Mouse (Mus musculus): Measurements from ENCODE around the gene Slc2a12. TPM values are rescaled to one million over a fixed set of nuclear protein-coding genes. Genes with fewer than 3 reads are reported as not detected.

Slc2a12 gene
- polyA plus RNA-seq, 1 experiment = 0.01 TPM

- H3K27me3 ChIP-seq (ENCODE audit: control insufficient read depth, insufficient read depth, insufficient read length) = no peaks in the 10 kb centered on the region
These were observed 13.9 kb downstream of the Slc2a12 start for GRCm38 (mm10) chr10:22658534-22659385.

GRCm38 (mm10) chr10:22659386-22659725, 14.5 kb downstream of the Slc2a12 start:
- Histone ChIP-seq H3K4me2 (ENCODE audit: low read depth) (no peak overlapping the region), H3K79me2 (ENCODE audit: control insufficient read depth, insufficient read depth) (no peaks in the 10 kb centered on the region), H3K4me3 (no peak overlapping the region), H3ac (ENCODE audit: control insufficient read depth, insufficient read length) (no peak overlapping the region), H3K36me3 (ENCODE audit: control insufficient read depth, insufficient read depth) (no peaks in the 10 kb centered on the region), H3K27me3 (ENCODE audit: control insufficient read depth, insufficient read depth, insufficient read length) (no peaks in the 10 kb centered on the region)
- TF ChIP-seq CEBPB (IDR thresholded peaks at IDR 0.05; ENCODE audit: insufficient read depth, poor library complexity, severe bottlenecking) (no peak), REST (IDR thresholded peaks at IDR 0.05; ENCODE audit: insufficient read depth, insufficient read length) (no peak), MAX (IDR thresholded peaks at IDR 0.05; ENCODE audit: low read depth) (no peak), MYOD1 (IDR thresholded peaks at IDR 0.05; ENCODE audit: control insufficient read depth in 1 of 3, insufficient read length in 2 of 3, low read depth in 2 of 3) (no peak), USF1 (IDR thresholded peaks at IDR 0.05; ENCODE audit: low read depth) (no peak), TCF3 (IDR thresholded peaks at IDR 0.05; ENCODE audit: insufficient read length, low read depth) (no peak), POLR2AphosphoS2 (IDR thresholded peaks at IDR 0.05; ENCODE audit: insufficient read length, low read depth) (no peak), POLR2A (IDR thresholded peaks at IDR 0.05; ENCODE audit: insufficient read length, low read depth) (no peak), MYOG (IDR thresholded peaks at IDR 0.05; ENCODE audit: control insufficient read depth in 1 of 3, insufficient read depth in 1 of 3, insufficient read length in 2 of 3, low read depth in 2 of 3) (no peak), SRF (IDR thresholded peaks at IDR 0.05; ENCODE audit: control insufficient read depth, insufficient read length, low read depth) (no peak), E2F4 (IDR thresholded peaks at IDR 0.05; ENCODE audit: insufficient read depth) (no peak), TCF12 (IDR thresholded peaks at IDR 0.05; ENCODE audit: insufficient read depth, poor library complexity, severe bottlenecking) (no peak)

More at GRCm38 (mm10) chr10:22658534-22659385, 13.9 kb downstream of the Slc2a12 start:
- H3K4me3 ChIP-seq = no peak overlapping the region
- no peak overlapping the region for H3K4me2 ChIP-seq (ENCODE audit: low read depth)
- TF ChIP-seq USF1 (IDR thresholded peaks at IDR 0.05; ENCODE audit: low read depth) = no peak
- no peak for TF ChIP-seq REST (IDR thresholded peaks at IDR 0.05; ENCODE audit: insufficient read depth, insufficient read length)
- no peak for TF ChIP-seq MYOG (IDR thresholded peaks at IDR 0.05; ENCODE audit: control insufficient read depth in 1 of 3, insufficient read depth in 1 of 3, insufficient read length in 2 of 3, low read depth in 2 of 3)
- no peak for TF ChIP-seq POLR2A (IDR thresholded peaks at IDR 0.05; ENCODE audit: insufficient read length, low read depth)
- TF ChIP-seq POLR2AphosphoS2 (IDR thresholded peaks at IDR 0.05; ENCODE audit: insufficient read length, low read depth) = no peak
- TF ChIP-seq SRF (IDR thresholded peaks at IDR 0.05; ENCODE audit: control insufficient read depth, insufficient read length, low read depth) = no peak
- TF ChIP-seq MAX (IDR thresholded peaks at IDR 0.05; ENCODE audit: low read depth) = no peak
- TF ChIP-seq CEBPB (IDR thresholded peaks at IDR 0.05; ENCODE audit: insufficient read depth, poor library complexity, severe bottlenecking) = no peak
- no peak for TF ChIP-seq TCF12 (IDR thresholded peaks at IDR 0.05; ENCODE audit: insufficient read depth, poor library complexity, severe bottlenecking)
- no peak for TF ChIP-seq E2F4 (IDR thresholded peaks at IDR 0.05; ENCODE audit: insufficient read depth)
- TF ChIP-seq TCF3 (IDR thresholded peaks at IDR 0.05; ENCODE audit: insufficient read length, low read depth) = no peak
- no peak for TF ChIP-seq MYOD1 (IDR thresholded peaks at IDR 0.05; ENCODE audit: control insufficient read depth in 1 of 3, insufficient read length in 2 of 3, low read depth in 2 of 3)
- no peaks in the 10 kb centered on the region for H3K36me3 ChIP-seq (ENCODE audit: control insufficient read depth, insufficient read depth)
- no peak overlapping the region for H3ac ChIP-seq (ENCODE audit: control insufficient read depth, insufficient read length)
- no peaks in the 10 kb centered on the region for H3K79me2 ChIP-seq (ENCODE audit: control insufficient read depth, insufficient read depth)

GRCm38 (mm10) chr10:22660286-22661000, 15.6 kb downstream of the Slc2a12 start:
- no peaks in the 10 kb centered on the region for H3K36me3 ChIP-seq (ENCODE audit: control insufficient read depth, insufficient read depth)
- no peaks in the 10 kb centered on the region for H3K27me3 ChIP-seq (ENCODE audit: control insufficient read depth, insufficient read depth, insufficient read length)
- no peak overlapping the region for H3K4me3 ChIP-seq
- no peak for TF ChIP-seq TCF3 (IDR thresholded peaks at IDR 0.05; ENCODE audit: insufficient read length, low read depth)
- TF ChIP-seq MAX (IDR thresholded peaks at IDR 0.05; ENCODE audit: low read depth) = no peak
- no peak for TF ChIP-seq MYOG (IDR thresholded peaks at IDR 0.05; ENCODE audit: control insufficient read depth in 1 of 3, insufficient read depth in 1 of 3, insufficient read length in 2 of 3, low read depth in 2 of 3)
- no peak for TF ChIP-seq POLR2A (IDR thresholded peaks at IDR 0.05; ENCODE audit: insufficient read length, low read depth)
- no peak for TF ChIP-seq POLR2AphosphoS2 (IDR thresholded peaks at IDR 0.05; ENCODE audit: insufficient read length, low read depth)
- TF ChIP-seq TCF12 (IDR thresholded peaks at IDR 0.05; ENCODE audit: insufficient read depth, poor library complexity, severe bottlenecking) = no peak
- no peak for TF ChIP-seq E2F4 (IDR thresholded peaks at IDR 0.05; ENCODE audit: insufficient read depth)
- TF ChIP-seq SRF (IDR thresholded peaks at IDR 0.05; ENCODE audit: control insufficient read depth, insufficient read length, low read depth) = no peak
- no peak for TF ChIP-seq REST (IDR thresholded peaks at IDR 0.05; ENCODE audit: insufficient read depth, insufficient read length)
- TF ChIP-seq MYOD1 (IDR thresholded peaks at IDR 0.05; ENCODE audit: control insufficient read depth in 1 of 3, insufficient read length in 2 of 3, low read depth in 2 of 3) = no peak
- no peak for TF ChIP-seq USF1 (IDR thresholded peaks at IDR 0.05; ENCODE audit: low read depth)
- no peak for TF ChIP-seq CEBPB (IDR thresholded peaks at IDR 0.05; ENCODE audit: insufficient read depth, poor library complexity, severe bottlenecking)
- no peak overlapping the region for H3K4me2 ChIP-seq (ENCODE audit: low read depth)
- no peaks in the 10 kb centered on the region for H3K79me2 ChIP-seq (ENCODE audit: control insufficient read depth, insufficient read depth)
- no peak overlapping the region for H3ac ChIP-seq (ENCODE audit: control insufficient read depth, insufficient read length)

GRCm38 (mm10) chr10:22668509-22668908, 23.7 kb downstream of the Slc2a12 start:
- no peaks in the 10 kb centered on the region for H3K36me3 ChIP-seq (ENCODE audit: control insufficient read depth, insufficient read depth)
- no peak overlapping the region for H3ac ChIP-seq (ENCODE audit: control insufficient read depth, insufficient read length)
- H3K79me2 ChIP-seq (ENCODE audit: control insufficient read depth, insufficient read depth) = no peaks in the 10 kb centered on the region
- no peak overlapping the region for H3K4me3 ChIP-seq
- no peaks in the 10 kb centered on the region for H3K27me3 ChIP-seq (ENCODE audit: control insufficient read depth, insufficient read depth, insufficient read length)
- H3K4me2 ChIP-seq (ENCODE audit: low read depth) = no peak overlapping the region
- no peak for TF ChIP-seq E2F4 (IDR thresholded peaks at IDR 0.05; ENCODE audit: insufficient read depth)
- no peak for TF ChIP-seq MYOG (IDR thresholded peaks at IDR 0.05; ENCODE audit: control insufficient read depth in 1 of 3, insufficient read depth in 1 of 3, insufficient read length in 2 of 3, low read depth in 2 of 3)
- TF ChIP-seq CEBPB (IDR thresholded peaks at IDR 0.05; ENCODE audit: insufficient read depth, poor library complexity, severe bottlenecking) = no peak
- no peak for TF ChIP-seq TCF3 (IDR thresholded peaks at IDR 0.05; ENCODE audit: insufficient read length, low read depth)
- no peak for TF ChIP-seq REST (IDR thresholded peaks at IDR 0.05; ENCODE audit: insufficient read depth, insufficient read length)
- TF ChIP-seq MYOD1 (IDR thresholded peaks at IDR 0.05; ENCODE audit: control insufficient read depth in 1 of 3, insufficient read length in 2 of 3, low read depth in 2 of 3) = no peak
